Mouse (Mus musculus): ENCODE results near the gene Fbxo41.

Fbxo41 gene

DNA sequence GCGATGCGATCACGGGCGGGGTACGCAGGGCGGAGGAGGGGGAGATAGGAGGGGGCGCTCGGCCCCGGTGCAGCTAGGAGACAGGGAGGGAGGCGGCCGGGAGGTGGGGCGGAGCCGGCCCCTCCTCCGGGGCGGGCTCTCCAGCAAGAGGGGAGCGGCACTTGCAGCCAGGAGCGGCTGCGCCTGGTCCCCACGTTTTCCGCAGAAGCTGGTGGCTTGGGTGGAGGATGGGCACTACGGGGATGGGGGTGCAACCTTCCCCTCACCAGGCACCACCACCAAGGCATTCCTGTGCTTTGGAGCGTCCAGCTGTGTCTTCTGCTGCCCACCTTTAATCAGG, at the start of gene Fbxo41:
TSS of gene Fbxo41 (minus strand) at position 84 of the 340 bp plus-strand sequence.
- peak; percentile 71 to 74 for DNase-seq (ENCODE audit: low spot score in 2 of 2)

DNA sequence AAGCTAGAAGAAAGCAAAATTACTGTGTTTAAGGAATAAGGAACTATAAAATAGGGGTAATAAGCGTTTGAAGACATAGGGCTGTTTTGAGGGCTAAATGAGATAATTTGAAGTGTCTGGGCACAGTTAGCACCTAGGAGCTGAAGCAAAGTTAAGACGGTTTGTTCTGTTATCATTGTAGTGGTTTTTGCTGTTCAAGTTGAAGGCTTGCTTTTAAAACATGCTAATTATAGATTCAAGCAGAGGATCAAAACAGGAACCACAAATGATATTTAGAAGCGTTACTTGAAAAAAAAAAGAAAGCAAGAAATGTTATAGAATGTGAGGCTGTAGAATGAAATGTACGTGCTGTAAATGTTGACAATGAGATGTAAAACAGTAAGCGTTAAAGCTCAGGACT, 44.8 kb upstream of the Fbxo41 start:
- no peak for DNase-seq (ENCODE audit: low spot score in 2 of 2)

DNA sequence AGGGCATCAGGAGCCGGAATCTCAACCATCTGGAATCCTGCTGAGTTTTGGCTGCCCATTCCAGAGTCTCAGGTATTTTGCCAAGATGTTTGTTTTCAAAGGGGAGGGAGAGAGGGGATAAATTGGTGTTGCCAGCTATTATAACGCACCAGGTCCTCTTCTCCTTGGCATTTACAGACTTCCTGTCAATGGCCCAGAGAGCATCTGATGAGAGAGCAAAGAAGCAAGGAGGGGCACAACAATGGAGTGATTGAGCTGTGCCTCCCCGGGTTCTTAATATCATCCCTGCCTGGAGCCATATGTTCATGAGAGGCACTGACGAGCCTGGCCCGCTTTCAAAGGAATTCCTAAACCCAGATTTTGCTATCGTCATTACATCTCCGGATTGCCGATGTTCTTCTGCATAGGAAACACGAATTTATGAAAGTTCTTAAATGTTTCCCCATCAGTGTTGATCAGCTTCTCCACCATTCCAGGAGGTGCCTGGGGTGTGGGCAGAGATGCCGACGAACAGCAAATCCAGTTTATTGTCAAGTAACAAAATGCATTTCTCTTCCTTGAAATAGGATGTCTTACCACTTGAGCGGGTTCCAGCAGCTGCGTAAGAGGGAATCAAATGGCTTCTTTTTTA, 41.6 kb upstream of the Fbxo41 start:
- DNase-seq (ENCODE audit: low spot score in 2 of 2), result peak; percentile 34 to 45

- no peak for DNase-seq (ENCODE audit: low spot score in 2 of 2)
Observed at GRCm38 (mm10) chr6:85543351-85544175, 40.8 kb upstream of the Fbxo41 start.

DNA sequence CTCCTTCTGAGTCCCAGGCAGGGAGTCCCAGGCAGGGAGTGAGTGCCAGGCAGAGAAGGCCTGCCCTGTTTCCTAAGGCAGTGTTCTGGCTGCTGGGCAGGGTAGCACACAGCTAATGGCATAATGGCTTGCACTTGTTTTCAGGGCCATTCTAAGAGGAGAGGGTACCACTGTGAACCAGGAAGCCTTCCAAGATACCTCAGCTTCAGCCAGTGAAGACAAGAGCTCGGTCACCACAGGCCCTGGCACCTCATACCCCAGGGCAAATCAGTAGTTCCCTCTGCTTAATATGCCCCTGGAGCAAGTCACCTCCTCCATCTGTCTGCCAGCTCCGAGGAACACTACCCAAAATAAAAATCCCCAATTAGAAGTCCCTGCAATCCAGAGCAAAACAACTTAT, 20.0 kb upstream of the Fbxo41 start:
- peak; percentile 20 to 49 for DNase-seq (ENCODE audit: low spot score in 2 of 2)

- DNase-seq (ENCODE audit: low spot score in 2 of 2), result no peak
Observed at GRCm38 (mm10) chr6:85522026-85522425, 19.2 kb upstream of the Fbxo41 start.

DNA sequence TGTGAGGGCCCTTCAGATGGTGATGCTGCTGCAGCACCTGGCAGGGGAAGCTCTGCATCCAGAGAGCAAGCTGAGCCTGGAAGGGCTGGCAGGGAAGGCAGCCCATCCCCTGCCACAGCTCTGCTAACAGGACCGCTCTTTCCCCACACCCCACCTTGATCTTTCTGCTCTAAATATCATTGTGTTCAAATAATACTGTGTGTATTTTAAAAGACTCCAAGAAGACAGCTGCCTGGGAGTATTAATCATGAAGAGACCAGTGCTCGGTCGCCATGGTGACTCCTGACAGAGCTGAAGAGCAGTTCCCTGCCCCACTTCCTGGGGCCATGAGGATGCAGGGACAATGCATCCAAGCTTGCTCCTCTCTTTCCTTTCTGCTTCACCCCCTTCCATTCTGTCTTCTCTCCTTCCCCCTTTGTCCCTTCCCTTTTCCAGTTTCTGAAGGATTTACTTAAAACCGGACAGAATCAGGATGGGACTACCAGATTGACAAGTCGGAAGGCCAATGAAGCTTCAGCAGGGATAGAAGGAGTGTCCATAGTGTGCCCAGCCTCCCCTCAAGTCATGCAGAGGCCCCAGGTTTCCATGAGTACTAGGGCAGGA, 15.4 kb upstream of the Fbxo41 start:
- no peak for DNase-seq (ENCODE audit: low spot score in 2 of 2)

DNA sequence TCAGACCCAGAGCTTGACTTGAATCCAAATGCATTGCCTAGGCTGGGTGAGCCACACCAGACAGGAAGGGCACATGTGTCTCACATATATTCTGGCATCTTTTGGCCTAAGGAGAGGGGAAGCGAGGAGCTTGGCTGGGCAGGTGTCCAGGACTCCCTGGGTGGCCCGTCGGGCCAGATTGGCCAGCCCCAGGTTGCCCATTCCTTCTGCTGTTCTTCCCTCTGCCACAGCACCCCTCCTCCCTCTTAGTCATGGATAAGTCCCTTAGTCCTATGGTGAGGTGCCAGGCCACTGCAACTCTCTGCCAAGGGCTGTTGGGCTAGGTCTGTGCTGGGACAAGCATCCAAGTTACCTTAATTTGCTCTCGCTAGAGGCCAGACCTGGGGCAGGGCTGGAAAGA, 13.1 kb upstream of the Fbxo41 start:
- DNase-seq (ENCODE audit: low spot score in 2 of 2), result no peak

DNA sequence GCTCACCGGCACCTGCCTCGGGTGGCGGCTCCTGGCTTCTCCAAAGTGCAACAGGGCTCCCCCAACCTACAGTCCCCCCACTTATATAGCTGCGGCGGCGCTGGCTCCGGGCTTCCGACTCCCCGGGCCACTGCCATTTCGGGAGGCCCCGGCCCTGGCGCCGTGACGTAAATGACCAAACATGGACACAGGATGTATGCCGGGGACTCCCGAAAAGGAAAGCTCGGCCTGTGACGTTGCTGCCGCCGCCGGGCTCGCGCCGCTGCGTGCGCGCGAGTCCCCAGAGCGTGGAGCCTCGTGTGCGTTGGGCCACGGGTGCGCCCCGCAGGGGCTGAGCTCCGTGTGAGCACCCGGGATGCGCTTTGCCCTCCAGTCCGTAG, 10.7 kb upstream of the Fbxo41 start, which contains the start of gene Egr4:
TSS of gene Egr4 (minus strand) at position 59 of the 380 bp plus-strand sequence.
- peak; percentile 90 to 96 for DNase-seq (ENCODE audit: low spot score in 2 of 2)

GRCm38 (mm10) chr6:85512577-85513530, 10.1 kb upstream of the Fbxo41 start:
- DNase-seq (ENCODE audit: low spot score in 2 of 2), result peak in 1 of 2 experiments; percentile 37

DNA sequence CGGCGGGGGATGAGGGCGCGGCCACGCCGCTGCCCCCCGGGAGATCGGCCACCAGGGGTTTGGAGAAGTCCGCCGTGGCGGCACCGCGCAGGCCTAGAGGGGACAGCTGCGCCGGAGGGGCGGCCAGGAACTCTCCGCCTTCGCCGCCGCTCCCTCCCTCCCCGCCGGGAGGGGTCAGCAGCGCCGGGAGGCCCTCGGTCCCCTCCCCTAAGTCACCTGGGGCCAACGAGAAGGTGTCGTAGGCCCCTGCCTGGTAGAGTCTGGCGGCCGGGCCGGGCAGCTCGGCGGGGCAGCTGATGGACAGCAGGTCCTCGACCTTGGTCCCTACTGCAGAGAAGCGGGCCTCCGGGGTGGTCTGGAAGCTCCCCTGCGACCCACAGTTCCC, 9.3 kb upstream of the Fbxo41 start:
- DNase-seq (ENCODE audit: low spot score in 2 of 2), result no peak

DNA sequence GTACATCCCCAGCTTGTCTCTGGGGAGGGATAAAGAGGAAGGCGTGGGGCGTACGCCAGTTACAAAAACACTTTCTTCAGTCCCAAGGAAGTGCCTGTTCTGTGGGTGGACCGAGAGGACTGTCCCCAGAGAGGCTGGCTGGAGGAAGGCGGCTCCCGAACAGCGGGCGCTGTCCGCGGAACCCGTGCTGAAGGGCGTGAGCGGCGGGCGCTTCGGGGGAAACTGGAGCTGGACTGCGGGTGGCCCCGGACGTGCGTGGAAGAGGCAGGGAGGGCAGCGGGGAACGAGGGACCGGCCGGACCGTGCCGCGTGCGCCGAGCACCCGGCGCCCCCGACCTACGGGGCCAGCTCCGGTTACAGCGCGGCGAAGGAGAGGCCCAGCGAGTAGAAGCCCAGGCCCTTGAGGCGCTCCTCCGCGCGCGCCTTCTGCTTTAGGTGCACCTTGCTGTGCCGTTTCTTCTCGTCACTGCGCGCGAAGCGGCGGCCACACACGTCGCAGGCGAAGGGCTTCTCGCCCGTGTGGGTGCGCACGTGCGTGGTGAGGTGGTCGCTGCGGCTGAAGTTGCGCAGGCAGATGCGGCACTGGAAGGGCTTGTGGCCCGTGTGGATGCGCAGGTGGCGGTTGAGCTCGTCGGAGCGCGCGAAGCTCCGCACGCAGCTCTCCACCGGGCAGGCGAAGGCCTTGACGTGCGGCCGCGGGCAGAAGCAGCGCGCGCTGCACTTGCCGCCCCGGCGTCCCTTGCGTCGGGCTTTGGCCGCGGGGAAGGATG, 8.7 kb upstream of the Fbxo41 start:
- no peak for DNase-seq (ENCODE audit: low spot score in 2 of 2)

GRCm38 (mm10) chr6:85510476-85510875, 7.7 kb upstream of the Fbxo41 start:
- DNase-seq (ENCODE audit: low spot score in 2 of 2), result peak; percentile 66 to 68

DNA sequence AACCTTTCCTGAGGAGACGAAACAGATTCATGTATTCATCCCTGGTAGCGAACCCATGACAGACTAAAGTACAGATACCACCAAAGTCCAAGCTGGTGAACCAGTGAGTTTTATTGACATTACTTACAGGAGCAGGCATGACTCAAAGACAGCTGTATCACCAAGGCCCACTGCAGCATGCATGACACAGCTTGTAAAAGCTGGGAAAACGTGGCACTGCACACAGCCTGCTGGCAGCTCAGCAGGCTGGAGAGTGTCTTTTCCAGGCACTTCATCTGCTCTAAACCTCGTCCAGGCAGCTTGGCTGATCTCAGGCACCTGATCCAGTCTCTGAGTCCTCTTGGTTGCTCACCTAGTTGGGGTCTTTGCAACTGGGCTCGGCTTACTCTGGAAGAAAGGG, 5.8 kb upstream of the Fbxo41 start:
- DNase-seq (ENCODE audit: low spot score in 2 of 2), result no peak

DNA sequence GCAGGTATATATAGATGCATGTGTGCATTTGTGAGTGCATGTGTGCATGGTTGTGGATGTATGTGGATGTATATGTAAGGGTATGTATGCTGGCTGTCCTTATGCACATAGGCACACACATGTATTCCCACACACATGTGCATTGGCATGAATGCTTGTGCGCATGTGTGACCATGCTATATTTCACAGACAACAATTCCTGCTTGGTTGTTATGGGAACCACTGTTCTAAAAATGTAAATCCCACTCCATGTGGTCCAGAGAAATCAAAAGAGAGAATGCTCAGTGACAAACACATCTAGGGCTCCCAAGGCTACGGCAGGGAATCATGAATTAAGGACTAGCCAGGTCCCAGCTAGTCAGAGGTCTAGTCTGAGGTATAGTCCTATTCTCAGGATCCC, 2.1 kb upstream of the Fbxo41 start:
- no peak for DNase-seq (ENCODE audit: low spot score in 2 of 2)

DNA sequence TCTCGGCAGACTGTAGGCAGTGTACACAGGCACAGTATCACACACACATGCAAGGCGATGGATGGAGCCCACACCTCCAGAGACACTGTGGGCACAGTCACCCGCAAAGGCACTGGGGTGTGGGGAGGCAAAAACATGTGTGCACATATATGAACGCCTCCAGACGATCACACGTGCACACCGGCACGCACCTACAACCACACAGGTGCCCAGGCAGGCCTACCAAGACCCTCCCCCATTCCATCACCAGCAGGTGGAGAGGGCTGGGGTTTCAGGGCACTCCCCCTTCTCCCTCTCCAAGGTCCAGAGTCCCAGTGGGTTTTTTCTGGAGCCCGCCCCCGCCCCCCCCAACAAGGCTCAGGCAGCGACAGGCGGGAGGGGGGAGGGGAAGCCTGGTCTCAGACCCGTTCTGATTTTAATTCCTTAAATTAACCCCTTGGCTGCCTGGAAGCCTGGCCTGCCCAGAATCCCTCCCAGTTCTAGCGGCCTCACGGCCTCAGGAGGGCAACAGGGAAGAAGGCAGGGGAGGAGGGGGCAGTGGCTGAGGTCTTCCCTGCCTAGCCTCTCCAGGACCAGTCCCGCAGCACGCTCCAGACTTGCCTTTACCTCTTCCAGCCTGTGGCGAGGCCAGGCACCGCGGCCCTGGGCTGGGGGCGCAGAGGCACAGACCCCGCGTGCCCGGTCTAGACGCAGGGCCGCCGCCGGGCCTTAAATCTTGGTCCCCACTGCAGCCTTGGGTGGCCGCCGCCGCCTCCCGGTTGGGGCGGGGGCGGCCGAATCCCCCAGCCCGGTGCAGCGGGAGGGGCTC, 487 bp downstream of the Fbxo41 start:
- no peak for DNase-seq (ENCODE audit: low spot score in 2 of 2)

- DNase-seq (ENCODE audit: low spot score in 2 of 2), result no peak
Observed at GRCm38 (mm10) chr6:85501571-85502102, 1.2 kb downstream of the Fbxo41 start.

DNA sequence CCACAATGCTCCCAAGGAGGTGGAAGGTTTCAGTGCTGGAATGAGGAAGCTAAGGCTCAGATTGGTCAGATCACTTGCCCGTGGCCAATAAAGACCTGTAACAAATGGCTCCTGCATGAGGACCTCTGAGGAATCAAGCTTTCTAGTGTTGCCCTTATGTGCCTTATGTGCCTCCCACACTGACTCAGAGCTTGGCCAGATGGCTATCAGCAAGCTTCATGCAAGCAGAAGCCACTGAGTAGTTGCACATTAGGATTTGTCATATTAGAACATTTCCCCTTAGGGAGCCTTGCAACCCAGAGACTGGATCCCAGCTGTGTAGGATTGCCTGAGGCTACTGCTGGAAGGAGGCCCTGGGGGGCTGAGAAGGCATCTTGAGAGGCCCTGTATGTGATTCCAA, 2.4 kb downstream of the Fbxo41 start:
- no peak for DNase-seq (ENCODE audit: low spot score in 2 of 2)

DNA sequence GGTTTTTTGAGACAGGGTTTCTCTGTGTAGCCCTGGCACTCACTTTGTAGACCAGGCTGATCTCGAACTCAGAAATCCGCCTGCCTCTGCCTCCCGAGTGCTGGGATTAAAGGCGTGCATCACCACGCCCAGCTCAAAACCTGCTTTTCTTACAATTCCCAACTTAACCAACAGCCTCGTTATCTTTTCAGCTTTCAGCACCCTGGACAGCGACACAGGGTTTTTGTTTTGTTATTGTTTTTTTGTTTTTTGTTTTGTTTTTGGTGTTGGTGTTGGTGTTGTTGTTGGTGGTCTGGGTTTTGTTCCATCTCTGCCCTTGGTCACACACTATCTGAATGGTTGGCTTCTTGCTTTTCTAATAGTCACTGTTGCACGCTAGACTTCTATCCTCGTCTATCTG, 4.6 kb downstream of the Fbxo41 start:
- DNase-seq (ENCODE audit: low spot score in 2 of 2), result no peak

- no peak for DNase-seq (ENCODE audit: low spot score in 2 of 2)
Observed at GRCm38 (mm10) chr6:85496976-85497375, 5.8 kb downstream of the Fbxo41 start.
